ENCODE assay signal across 8 mouse cellular contexts in genomic region chr4:148286226-148287031, GRCm38 (mm10). TPM values are rescaled to one million over a fixed set of nuclear protein-coding genes. Genes with fewer than 3 reads are reported as not detected.
DNase-seq lines count a peak whose midpoint lies in the region; ATAC-seq lines count a peak whose summit lies in the region.

No protein-coding gene starts in this region.

- DNase-seq in liver (peak; percentile 39), MN1 (ENCODE audit: low spot score) (no peak)
- peak; percentile 66 for DNase-seq in adrenal gland, postnatal 14 days
- DNase-seq in embryonic facial prominence, embryonic 11.5 days (ENCODE audit: low spot score), result peak; percentile 83
- DNase-seq in gastrocnemius, postnatal 36 days, result no peak

- 19% methylated on average over 22 of the region's 22 CpGs for WGBS in liver, embryonic 12.5 days (ENCODE audit: insufficient replicate concordance)
- 19% methylated on average over 22 of the region's 22 CpGs for WGBS in embryonic facial prominence, embryonic 11.5 days
- WGBS in kidney, embryonic 14.5 days, result 19% methylated on average over 22 of the region's 22 CpGs
- 11% methylated on average over 22 of the region's 22 CpGs for WGBS in midbrain, embryonic 13.5 days

- intact Hi-C loops in gastrocnemius, postnatal 36 days (cut with DNase I), result loop anchor here (5.0 kb wide), 1 partner anchor 146 kb away; no protein-coding TSS in a partner anchor

- no peak overlapping the region for H3K4me3 ChIP-seq in liver, embryonic 12.5 days
- H3K4me3 ChIP-seq in embryonic facial prominence, embryonic 11.5 days (ENCODE audit: low read depth, low read length), result peak overlapping the region; percentile 42; the same call in 1 of the 2 replicates
- no peak overlapping the region for H3K4me3 ChIP-seq in kidney, embryonic 14.5 days (ENCODE audit: low read length)
- H3K4me3 ChIP-seq in midbrain, embryonic 13.5 days (replicated peaks), result peak overlapping the region; percentile 80

- H3K27me3 ChIP-seq in liver, embryonic 12.5 days (replicated peaks), result peaks cover 55% of the 10 kb centered on the region
- peaks cover 15% of the 10 kb centered on the region for H3K27me3 ChIP-seq in embryonic facial prominence, embryonic 11.5 days (ENCODE audit: control insufficient read depth, insufficient read depth, low read length)
- H3K27me3 ChIP-seq in kidney, embryonic 14.5 days (ENCODE audit: control insufficient read depth, insufficient read depth, low read length), result peaks cover 15% of the 10 kb centered on the region
- peaks cover 10% of the 10 kb centered on the region; the same call in 1 of the 2 replicates for H3K27me3 ChIP-seq in midbrain, embryonic 13.5 days

- H3K27ac ChIP-seq in liver, embryonic 12.5 days, result no peak overlapping the region
- no peak overlapping the region for H3K27ac ChIP-seq in embryonic facial prominence, embryonic 11.5 days (replicated peaks; ENCODE audit: low read depth, low read length)
- H3K27ac ChIP-seq in kidney, embryonic 14.5 days (ENCODE audit: low read depth, low read length), result no peak overlapping the region
- no peak overlapping the region; the same call in 1 of the 2 replicates for H3K27ac ChIP-seq in midbrain, embryonic 13.5 days

- peaks cover 10% of the 10 kb centered on the region for H3K4me1 ChIP-seq in liver, embryonic 12.5 days
- peaks cover 4% of the 10 kb centered on the region; the same call in 1 of the 2 replicates for H3K4me1 ChIP-seq in embryonic facial prominence, embryonic 11.5 days (ENCODE audit: control insufficient read depth, insufficient read depth, low read length)
- no peaks in the 10 kb centered on the region for H3K4me1 ChIP-seq in kidney, embryonic 14.5 days (ENCODE audit: control insufficient read depth, insufficient read depth, low read length)
- H3K4me1 ChIP-seq in midbrain, embryonic 13.5 days (replicated peaks), result peaks cover 66% of the 10 kb centered on the region

- no peak overlapping the region for H3K9ac ChIP-seq in liver, embryonic 12.5 days
- no peak overlapping the region for H3K9ac ChIP-seq in embryonic facial prominence, embryonic 11.5 days (replicated peaks; ENCODE audit: low read length)
- H3K9ac ChIP-seq in kidney, embryonic 14.5 days (ENCODE audit: low read depth, low read length), result no peak overlapping the region
- peak overlapping the region; percentile 91 for H3K9ac ChIP-seq in midbrain, embryonic 13.5 days (replicated peaks)

- no peak overlapping the region for H3K4me2 ChIP-seq in liver, embryonic 12.5 days
- H3K4me2 ChIP-seq in embryonic facial prominence, embryonic 11.5 days (ENCODE audit: low read depth, low read length), result peak overlapping the region; percentile 64
- H3K4me2 ChIP-seq in kidney, embryonic 14.5 days (replicated peaks; ENCODE audit: low read depth, low read length), result no peak overlapping the region
- H3K4me2 ChIP-seq in midbrain, embryonic 13.5 days (replicated peaks), result peak overlapping the region; percentile 85

- no peaks in the 10 kb centered on the region for H3K36me3 ChIP-seq in liver, embryonic 12.5 days
- no peaks in the 10 kb centered on the region for H3K36me3 ChIP-seq in embryonic facial prominence, embryonic 11.5 days (replicated peaks; ENCODE audit: control insufficient read depth, insufficient read depth, low read depth, low read length)
- no peaks in the 10 kb centered on the region for H3K36me3 ChIP-seq in kidney, embryonic 14.5 days (ENCODE audit: control insufficient read depth, insufficient read depth, low read length)
- peaks cover 3% of the 10 kb centered on the region; the same call in 1 of the 2 replicates for H3K36me3 ChIP-seq in midbrain, embryonic 13.5 days

- H3K9me3 ChIP-seq in liver, embryonic 12.5 days (replicated peaks), result no peaks in the 10 kb centered on the region
- H3K9me3 ChIP-seq in embryonic facial prominence, embryonic 11.5 days (replicated peaks; ENCODE audit: control insufficient read depth, low read length), result no peaks in the 10 kb centered on the region
- no peaks in the 10 kb centered on the region for H3K9me3 ChIP-seq in kidney, embryonic 14.5 days (ENCODE audit: control insufficient read depth, low read length)
- H3K9me3 ChIP-seq in midbrain, embryonic 13.5 days, result no peaks in the 10 kb centered on the region

- no peak for ATAC-seq in liver, embryonic 12.5 days
- no peak for ATAC-seq in embryonic facial prominence, embryonic 11.5 days (replicated peaks; ENCODE audit: insufficient number of reproducible peaks, low FRiP score, low TSS enrichment, low read depth)
- ATAC-seq in kidney, embryonic 14.5 days (ENCODE audit: low FRiP score, low TSS enrichment), result peak; percentile 45; the same call in 1 of the 2 replicates
- ATAC-seq in midbrain, embryonic 13.5 days, result 0 out of 2 replicates have a peak, but pooled peaks have one; percentile 16

RNA-seq across cellular contexts. Expression of gene Disp3, which starts 1.3 kb away (rescaled TPM):
- 0.07 and 0.11 TPM in 2 replicates for polyA plus RNA-seq in liver, embryonic 12.5 days (2016; fragmentation: Nextera tagmentation; extraction: Ambion mirVana)
- 0.26 and 0.71 TPM in 2 replicates for total RNA-seq in adrenal gland, postnatal 14 days (2021)
- polyA plus RNA-seq in embryonic facial prominence, embryonic 11.5 days (2014; fragmentation: Nextera tagmentation; extraction: Ambion mirVana), result 0.86 and 1.1 TPM in 2 replicates
- 0.14 and 0.34 TPM in 2 replicates for polyA plus RNA-seq in kidney, embryonic 14.5 days (2014; fragmentation: Nextera tagmentation; extraction: Ambion mirVana)
- 11.1 and 12.0 TPM in 2 replicates for polyA plus RNA-seq in midbrain, embryonic 13.5 days (2015; fragmentation: Nextera tagmentation; extraction: Ambion mirVana)
- under 1 TPM in 1 of 2 experiments, not detected in 1; 0.10 TPM for total RNA-seq in gastrocnemius, postnatal 36 days (2021)

Comparison
In these comparisons a context has a peak if more than half of its experiments do, and no peak if none do; other contexts are left out.
1. DNase-seq: peak in liver (single experiment), adrenal gland, postnatal 14 days (single experiment) and embryonic facial prominence, embryonic 11.5 days (single experiment); none in MN1 (single experiment) and gastrocnemius, postnatal 36 days (0 of 2).
2. ATAC-seq: peak in kidney, embryonic 14.5 days (single experiment) and midbrain, embryonic 13.5 days (single experiment); none in liver, embryonic 12.5 days (single experiment) and embryonic facial prominence, embryonic 11.5 days (single experiment).
3. H3K4me2 ChIP-seq: peak in embryonic facial prominence, embryonic 11.5 days (single experiment) and midbrain, embryonic 13.5 days (single experiment); none in liver, embryonic 12.5 days (single experiment) and kidney, embryonic 14.5 days (single experiment).
4. H3K4me3 ChIP-seq: peak in embryonic facial prominence, embryonic 11.5 days (single experiment) and midbrain, embryonic 13.5 days (single experiment); none in liver, embryonic 12.5 days (single experiment) and kidney, embryonic 14.5 days (single experiment).